Mouse (Mus musculus) C2C12 (cell line): ENCODE measurements around the gene Oxtr.

Source experiments
- CTCF ChIP-seq: IDR thresholded peaks from one replicate; pipeline ENCODE4 v1.5.1; 2011; ENCODE audit not compliant: control insufficient read depth, insufficient read depth, insufficient read length
- FOSL1 ChIP-seq: IDR thresholded peaks from one replicate; pipeline ENCODE4 v1.8.0; 2011; ENCODE audit warnings: mild to moderate bottlenecking, low read length; ENCODE audit not compliant: poor library complexity, insufficient read depth, severe bottlenecking
- MAX ChIP-seq: IDR thresholded peaks from one replicate; pipeline ENCODE4 v1.6.1; 2011; ENCODE audit warnings: mild to moderate bottlenecking, control low read depth
- MYOG ChIP-seq: IDR thresholded peaks from one replicate; pipeline ENCODE4 v1.6.1; 2011; ENCODE audit not compliant: control insufficient read depth, insufficient read length; ENCODE audit errors: extremely low read depth
- USF1 ChIP-seq: IDR thresholded peaks from one replicate; pipeline ENCODE4 v1.6.1; 2011; ENCODE audit warnings: low read depth, mild to moderate bottlenecking, control low read depth, moderate library complexity

DNA sequence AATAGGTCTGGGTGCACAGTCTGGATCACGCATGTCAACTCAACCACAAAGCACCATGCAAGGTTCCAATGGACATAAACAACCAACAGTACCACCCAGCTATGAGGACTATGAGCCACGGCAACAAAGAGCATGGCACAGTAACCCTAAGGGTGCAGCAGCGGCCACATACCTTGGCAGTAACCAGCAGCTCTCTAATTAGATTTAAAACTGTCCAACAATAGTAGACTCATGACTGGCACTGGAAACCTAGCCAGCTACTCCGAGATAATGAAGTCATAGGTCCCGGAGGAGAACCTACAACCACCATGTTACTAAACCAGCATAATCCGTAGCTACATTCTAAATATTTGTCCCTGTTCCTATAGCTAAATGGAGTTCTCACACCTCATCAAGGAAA, 24.8 kb upstream of the Oxtr start:
- TF ChIP-seq FOSL1 (no peak), CTCF (no peak), USF1 (no peak), MYOG (no peak), MAX (no peak)
